Mouse (Mus musculus) kidney, embryonic 16.5 days (tissue): ENCODE data around the gene Mcu. TPM values are rescaled to one million over a fixed set of nuclear protein-coding genes. Genes with fewer than 3 reads are reported as not detected.

Experiments
- ATAC-seq: fragments of 200-750 bp; cut with Nextera tagmentation; 2 replicates; pipeline ENCODE4 v1.8.0; 2017; ENCODE audit warnings: moderate TSS enrichment; ENCODE audit not compliant: low FRiP score, low TSS enrichment
- H3K27ac ChIP-seq: fragments of 300-500 bp; sonication (generic); 2 replicates; pipeline ENCODE4 v1.5.1; 2014; ENCODE audit warnings: low read length
- H3K27me3 ChIP-seq: fragments of 300-500 bp; sonication (generic); 2 replicates; pipeline ENCODE4 v1.6.1; 2014; ENCODE audit warnings: low read length, control low read depth, mixed read lengths; ENCODE audit not compliant: insufficient read depth
- H3K36me3 ChIP-seq: fragments of 300-500 bp; sonication (generic); 2 replicates; pipeline ENCODE4 v1.6.1; 2014; ENCODE audit warnings: low read length, control low read depth, mixed read lengths; ENCODE audit not compliant: insufficient read depth
- H3K4me1 ChIP-seq: fragments of 300-500 bp; sonication (generic); 2 replicates; pipeline ENCODE4 v1.6.1; 2014; ENCODE audit warnings: low read length, control low read depth, mixed read lengths; ENCODE audit not compliant: insufficient read depth
- H3K4me2 ChIP-seq: fragments of 300-500 bp; sonication (generic); replicated peaks from 2 replicates; pipeline ENCODE4 v1.6.1; 2014; ENCODE audit warnings: low read depth, low read length
- H3K4me3 ChIP-seq: fragments of 300-500 bp; sonication (generic); 2 replicates; pipeline ENCODE4 v1.5.1; 2014; ENCODE audit warnings: mild to moderate bottlenecking, low read length
- H3K9ac ChIP-seq: fragments of 300-500 bp; sonication (generic); replicated peaks from 2 replicates; pipeline ENCODE4 v1.6.1; 2014; ENCODE audit warnings: low read length
- H3K9me3 ChIP-seq: fragments of 300-500 bp; sonication (generic); 2 replicates; pipeline ENCODE4 v1.6.1; 2016; ENCODE audit warnings: low read length, control low read depth
- WGBS: fragments of 180-500 bp; shearing (Covaris S2); extraction: QIAGEN DNeasy Blood & Tissue Kit; methylation state at CpG from one replicate; pipeline ENCODE4 v1.1.7; 2014; 5-methylcytosine and 5-hydroxymethylcytosine counted together
- polyA plus RNA-seq: library from polyadenylated mRNA; unstranded; fragments of >200 nt; fragmentation: Nextera tagmentation; extraction: Ambion mirVana; gene quantifications from 2 replicates; pipeline ENCODE4 v1.2.1, GENCODE M21; 2015

Mcu gene
- polyA plus RNA-seq, 1 experiment from 2014 or later, result 34.7 TPM

DNA sequence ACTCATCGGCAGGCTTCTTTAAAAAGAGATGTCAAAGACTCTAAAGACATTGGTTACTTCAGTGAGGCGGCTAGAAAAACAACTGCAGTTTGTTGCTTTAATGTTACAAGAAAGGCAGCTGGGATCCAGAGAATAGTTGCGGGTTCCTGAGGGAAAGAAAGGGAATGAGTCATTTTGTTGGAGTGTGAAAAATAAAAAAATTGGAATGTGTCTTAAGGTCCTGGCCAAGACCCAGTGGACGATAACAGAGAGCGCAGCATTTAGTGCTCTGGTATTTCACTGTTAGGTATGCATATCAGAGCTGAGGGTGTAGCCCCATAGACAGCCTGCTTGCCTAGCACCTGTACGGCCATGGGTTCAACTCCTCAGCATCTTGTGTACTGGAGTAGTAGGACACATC is 22.1 kb upstream of the Mcu start:
- Histone ChIP-seq H3K27ac (no peak overlapping the region), H3K4me3 (no peak overlapping the region), H3K9me3 (no peaks in the 10 kb centered on the region), H3K36me3 (no peaks in the 10 kb centered on the region), H3K4me1 (no peaks in the 10 kb centered on the region; the same call in 1 of the 2 replicates), H3K4me2 (no peak overlapping the region), H3K27me3 (no peaks in the 10 kb centered on the region), H3K9ac (no peak overlapping the region)
- ATAC-seq, result no peak
- whole genome bisulfite sequencing, result 62% methylated on average over 6 of the region's 6 CpGs

- Histone ChIP-seq H3K36me3 (no peaks in the 10 kb centered on the region), H3K9me3 (no peaks in the 10 kb centered on the region), H3K4me2 (peak overlapping the region; percentile 35), H3K9ac (no peak overlapping the region), H3K4me3 (no peak overlapping the region), H3K4me1 (no peaks in the 10 kb centered on the region; the same call in 1 of the 2 replicates), H3K27ac (no peak overlapping the region; the same call in 1 of the 2 replicates), H3K27me3 (no peaks in the 10 kb centered on the region)
- peak; percentile 54; the same call in 1 of the 2 replicates for ATAC-seq
- WGBS, result 29% methylated on average over 7 of the region's 7 CpGs
These were observed 21.2 kb upstream of the Mcu start for GRCm38 (mm10) chr10:59637596-59638124.

GRCm38 (mm10) chr10:59636751-59637533 is 20.4 kb upstream of the Mcu start:
- Histone ChIP-seq H3K4me1 (no peaks in the 10 kb centered on the region; the same call in 1 of the 2 replicates), H3K9ac (no peak overlapping the region; the same call in 1 of the 2 replicates), H3K9me3 (no peaks in the 10 kb centered on the region), H3K27ac (peak overlapping the region; percentile 26; the same call in 1 of the 2 replicates), H3K36me3 (no peaks in the 10 kb centered on the region), H3K4me2 (peak overlapping the region; percentile 35), H3K27me3 (no peaks in the 10 kb centered on the region), H3K4me3 (peak overlapping the region; percentile 24)
- 0 out of 2 replicates have a peak, but pooled peaks have one; percentile 49 for ATAC-seq
- WGBS, result 54% methylated on average over 16 of the region's 16 CpGs

GRCm38 (mm10) chr10:59636048-59636447 is 19.6 kb upstream of the Mcu start:
- 93% methylated on average over 2 of the region's 2 CpGs for WGBS
- no peaks in the 10 kb centered on the region; the same call in 1 of the 2 replicates for H3K4me1 ChIP-seq
- no peaks in the 10 kb centered on the region for H3K9me3 ChIP-seq
- no peaks in the 10 kb centered on the region for H3K27me3 ChIP-seq
- H3K4me2 ChIP-seq, result no peak overlapping the region
- H3K36me3 ChIP-seq, result no peaks in the 10 kb centered on the region
- H3K27ac ChIP-seq, result no peak overlapping the region
- H3K4me3 ChIP-seq, result no peak overlapping the region
- H3K9ac ChIP-seq, result no peak overlapping the region
- ATAC-seq, result no peak

- Histone ChIP-seq H3K27me3 (no peaks in the 10 kb centered on the region), H3K4me3 (no peak overlapping the region), H3K4me1 (no peaks in the 10 kb centered on the region), H3K9me3 (no peaks in the 10 kb centered on the region), H3K36me3 (no peaks in the 10 kb centered on the region), H3K9ac (no peak overlapping the region), H3K4me2 (no peak overlapping the region), H3K27ac (no peak overlapping the region)
- 73% methylated on average over 4 of the region's 4 CpGs for WGBS
- ATAC-seq, result no peak
These were observed 13.0 kb upstream of the Mcu start for GRCm38 (mm10) chr10:59629506-59629782.

DNA sequence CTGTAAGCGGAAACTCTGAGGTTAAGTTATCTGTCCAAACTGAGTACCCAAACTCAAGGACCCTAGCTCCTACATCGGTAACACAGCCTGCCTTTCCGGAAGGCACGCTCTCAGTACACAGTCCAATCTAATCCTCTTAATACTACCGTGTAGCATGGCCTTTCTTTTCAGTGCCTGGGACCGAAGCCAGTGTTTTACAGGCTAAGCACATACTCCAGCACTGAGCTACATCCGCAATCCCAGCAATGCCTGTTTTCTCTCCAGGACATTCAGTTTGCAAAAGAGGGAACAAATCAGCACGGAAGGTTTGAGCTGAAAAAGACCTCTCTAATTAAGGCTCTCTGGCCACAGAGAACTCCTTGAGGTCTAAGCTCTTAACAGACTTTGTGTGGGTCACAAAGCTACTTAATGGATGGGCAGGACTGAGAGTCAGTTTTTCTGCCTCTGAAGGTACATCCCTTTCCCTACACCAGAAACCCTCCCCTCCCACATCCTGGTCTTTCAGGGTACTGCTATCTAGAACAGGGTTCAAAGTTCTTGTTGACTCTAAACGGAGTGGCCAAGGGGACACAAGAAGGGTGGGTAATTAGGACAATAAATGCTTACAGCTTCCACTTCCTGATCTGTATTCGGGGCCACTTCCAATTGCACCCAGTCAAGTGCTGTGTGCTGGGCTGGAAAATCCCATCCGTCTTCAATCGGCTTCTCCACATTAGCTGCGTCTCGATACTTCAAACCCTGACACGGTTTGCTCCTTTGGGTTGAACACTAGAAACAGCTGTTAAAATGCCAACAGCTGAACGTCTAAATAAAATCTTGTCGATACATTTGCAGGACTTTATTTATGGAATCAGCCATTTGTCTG is 12.4 kb upstream of the Mcu start:
- Histone ChIP-seq H3K27me3 (no peaks in the 10 kb centered on the region), H3K36me3 (no peaks in the 10 kb centered on the region), H3K27ac (no peak overlapping the region), H3K9ac (no peak overlapping the region), H3K9me3 (no peaks in the 10 kb centered on the region), H3K4me1 (no peaks in the 10 kb centered on the region), H3K4me2 (no peak overlapping the region), H3K4me3 (no peak overlapping the region)
- WGBS, result 56% methylated on average over 17 of the region's 17 CpGs
- ATAC-seq, result no peak

DNA sequence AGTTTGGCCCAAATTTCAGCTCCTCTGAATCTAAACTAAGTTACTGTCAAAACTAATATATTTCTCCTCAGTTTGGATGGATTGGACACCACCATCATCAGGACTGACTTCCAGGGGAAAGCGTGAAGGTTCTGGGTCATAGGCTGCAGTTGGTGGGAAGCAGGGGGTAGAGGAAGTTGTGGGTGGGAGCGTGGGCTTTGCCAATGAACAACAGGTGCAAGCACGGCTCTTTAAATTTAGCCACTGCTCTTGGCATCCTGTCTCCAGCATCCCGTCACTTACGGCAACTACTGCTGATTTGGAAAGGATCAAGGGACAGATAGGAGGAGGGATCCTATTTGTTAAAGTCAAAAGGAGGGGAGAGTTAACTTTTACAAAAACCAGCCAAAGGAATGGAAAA is 7.0 kb upstream of the Mcu start:
- Histone ChIP-seq H3K4me2 (no peak overlapping the region), H3K27ac (no peak overlapping the region), H3K9me3 (no peaks in the 10 kb centered on the region), H3K4me3 (no peak overlapping the region), H3K27me3 (no peaks in the 10 kb centered on the region), H3K9ac (no peak overlapping the region), H3K36me3 (no peaks in the 10 kb centered on the region), H3K4me1 (no peaks in the 10 kb centered on the region)
- ATAC-seq, result no peak
- WGBS, result 51% methylated on average over 5 of the region's 5 CpGs

DNA sequence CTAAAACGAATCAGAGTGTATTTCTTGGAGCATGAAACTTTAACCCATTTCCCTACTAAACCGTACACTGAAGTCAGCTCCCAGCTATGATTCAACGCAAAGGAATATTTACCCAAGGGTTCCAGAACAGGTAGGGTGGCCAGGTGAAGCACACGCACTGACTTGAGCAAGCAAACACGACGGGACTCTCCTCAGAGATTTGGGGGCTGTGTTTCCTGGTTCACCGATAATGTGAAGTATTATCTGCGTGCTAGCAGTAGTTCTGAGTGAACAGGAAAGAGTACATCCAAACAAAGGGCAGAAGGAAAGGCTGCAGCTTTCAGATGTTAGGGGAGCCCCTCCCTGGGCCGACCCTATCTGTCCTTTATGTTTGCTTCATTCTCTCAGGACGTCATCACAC is 4.9 kb upstream of the Mcu start:
- no peak for ATAC-seq

GRCm38 (mm10) chr10:59617776-59618175 is 1.3 kb upstream of the Mcu start:
- Histone ChIP-seq H3K4me1 (peaks cover 31% of the 10 kb centered on the region), H3K4me3 (no peak overlapping the region), H3K4me2 (no peak overlapping the region), H3K9ac (no peak overlapping the region), H3K9me3 (no peaks in the 10 kb centered on the region), H3K27ac (no peak overlapping the region), H3K27me3 (no peaks in the 10 kb centered on the region), H3K36me3 (no peaks in the 10 kb centered on the region)
- ATAC-seq, result no peak
- 94% methylated on average over 7 of the region's 7 CpGs for whole genome bisulfite sequencing

More for the DNA sequence above, 4.9 kb upstream of the Mcu start:
- no peak overlapping the region for H3K27ac ChIP-seq
- H3K4me1 ChIP-seq, result peaks cover 5% of the 10 kb centered on the region; the same call in 1 of the 2 replicates
- no peaks in the 10 kb centered on the region for H3K36me3 ChIP-seq
- 69% methylated on average over 10 of the region's 10 CpGs for WGBS
- H3K4me3 ChIP-seq, result no peak overlapping the region
- no peaks in the 10 kb centered on the region for H3K27me3 ChIP-seq
- H3K9me3 ChIP-seq, result no peaks in the 10 kb centered on the region
- no peak overlapping the region for H3K9ac ChIP-seq
- no peak overlapping the region for H3K4me2 ChIP-seq
